Mouse (Mus musculus) right cerebral cortex, postnatal 25 days (tissue): ENCODE data around the gene Csnk1g2.
A peak's percentile ranks its signal among the peaks of the same experiment; 100 is the strongest.

Experiments used
- DNase-seq: peaks from one replicate; pipeline ENCODE4 v3.0.0; 2022

Gene Csnk1g2

GRCm38 (mm10) chr10:80666837-80667412 is 44.3 kb downstream of the Csnk1g2 start:
- DNase-seq: no peak

GRCm38 (mm10) chr10:80668614-80669013 is 46.0 kb downstream of the Csnk1g2 start:
- DNase-seq: no peak

GRCm38 (mm10) chr10:80669018-80669417 is 46.4 kb downstream of the Csnk1g2 start:
- DNase-seq: no peak

GRCm38 (mm10) chr10:80669737-80670485 is 47.3 kb downstream of the Csnk1g2 start:
- no peak for DNase-seq

- no peak for DNase-seq
These were observed 47.9 kb downstream of the Csnk1g2 start for GRCm38 (mm10) chr10:80670531-80670930.

GRCm38 (mm10) chr10:80671251-80671650 is 48.6 kb downstream of the Csnk1g2 start:
- DNase-seq: no peak

- no peak for DNase-seq
These were observed 49.5 kb downstream of the Csnk1g2 start for GRCm38 (mm10) chr10:80671936-80672690.

GRCm38 (mm10) chr10:80673690-80674089 is 51.1 kb downstream of the Csnk1g2 start:
- no peak for DNase-seq

GRCm38 (mm10) chr10:80674161-80674711 is 51.6 kb downstream of the Csnk1g2 start:
- DNase-seq: no peak

GRCm38 (mm10) chr10:80674851-80675404 is 52.3 kb downstream of the Csnk1g2 start:
- DNase-seq: no peak

- DNase-seq: peak; percentile 22
These were observed 53.0 kb downstream of the Csnk1g2 start for GRCm38 (mm10) chr10:80675405-80676197.

GRCm38 (mm10) chr10:80676198-80676928 is 53.7 kb downstream of the Csnk1g2 start:
- peak; percentile 100 for DNase-seq

GRCm38 (mm10) chr10:80677128-80677875 is 54.7 kb downstream of the Csnk1g2 start:
- DNase-seq: no peak

- DNase-seq: peak; percentile 75
These were observed 55.4 kb downstream of the Csnk1g2 start, which contains the start of gene Mknk2 for GRCm38 (mm10) chr10:80677942-80678436. Gene Mknk2 (minus strand): TSS chr10:80678112.

- DNase-seq: no peak
These were observed 56.2 kb downstream of the Csnk1g2 start for GRCm38 (mm10) chr10:80678601-80679377.

- no peak for DNase-seq
These were observed 57.1 kb downstream of the Csnk1g2 start for GRCm38 (mm10) chr10:80679556-80680259.

GRCm38 (mm10) chr10:80680260-80680696 is 57.6 kb downstream of the Csnk1g2 start:
- no peak for DNase-seq

- no peak for DNase-seq
These were observed 59.4 kb downstream of the Csnk1g2 start for GRCm38 (mm10) chr10:80682003-80682402.

- DNase-seq: no peak
These were observed 61.0 kb downstream of the Csnk1g2 start for GRCm38 (mm10) chr10:80683647-80684046.
